Mouse (Mus musculus) A20 (cell line): ENCODE measurements around the gene Mrto4.

ENCODE experiments used
- DNase-seq: peaks from one replicate; pipeline ENCODE4 v3.0.0-alpha.2; 2011; ENCODE audit warnings: low read depth, low spot score

Mrto4 gene

GRCm38 (mm10) chr4:139340835-139341234, 11.5 kb downstream of the Mrto4 start:
- DNase-seq = no peak

GRCm38 (mm10) chr4:139338145-139338544, 14.2 kb downstream of the Mrto4 start:
- no peak for DNase-seq

- peak; percentile 91 for DNase-seq
Measured at GRCm38 (mm10) chr4:139336822-139337483, 15.4 kb downstream of the Mrto4 start.

- DNase-seq = no peak
Measured at GRCm38 (mm10) chr4:139335507-139335906, 16.9 kb downstream of the Mrto4 start.

GRCm38 (mm10) chr4:139334631-139335295, 17.6 kb downstream of the Mrto4 start:
- DNase-seq = no peak

GRCm38 (mm10) chr4:139330605-139331004, 21.8 kb downstream of the Mrto4 start:
- peak; percentile 75 for DNase-seq

- DNase-seq = no peak
Measured at GRCm38 (mm10) chr4:139319740-139320139, 32.6 kb downstream of the Mrto4 start.

GRCm38 (mm10) chr4:139318449-139318848, 33.9 kb downstream of the Mrto4 start:
- peak; percentile 85 for DNase-seq

GRCm38 (mm10) chr4:139312632-139313031, 39.7 kb downstream of the Mrto4 start:
- DNase-seq = peak; percentile 75

GRCm38 (mm10) chr4:139311707-139312106, 40.7 kb downstream of the Mrto4 start:
- DNase-seq = peak; percentile 71

GRCm38 (mm10) chr4:139310899-139311701, 41.3 kb downstream of the Mrto4 start:
- peak; percentile 55 for DNase-seq

GRCm38 (mm10) chr4:139310171-139310898, 42.0 kb downstream of the Mrto4 start, which contains the start of the genes Pqlc2 and Akr7a5:
Gene Pqlc2, minus strand, starts transcription at chr4:139310708.
Gene Akr7a5, plus strand, starts transcription at chr4:139310744.
- DNase-seq = peak; percentile 95

- peak; percentile 74 for DNase-seq
Measured at GRCm38 (mm10) chr4:139309651-139310050, 42.7 kb downstream of the Mrto4 start.

- DNase-seq = peak; percentile 76
Measured at GRCm38 (mm10) chr4:139307916-139308315, 44.5 kb downstream of the Mrto4 start.

- DNase-seq = peak; percentile 89
Measured at GRCm38 (mm10) chr4:139305521-139305920, 46.9 kb downstream of the Mrto4 start.

- DNase-seq = no peak
Measured at GRCm38 (mm10) chr4:139302241-139302640, 50.1 kb downstream of the Mrto4 start.

- no peak for DNase-seq
Measured at GRCm38 (mm10) chr4:139301780-139302179, 50.6 kb downstream of the Mrto4 start.

GRCm38 (mm10) chr4:139298671-139299366, 53.6 kb downstream of the Mrto4 start:
- no peak for DNase-seq

- DNase-seq = no peak
Measured at GRCm38 (mm10) chr4:139297566-139297965, 54.8 kb downstream of the Mrto4 start.
